ENCODE assay signal across 8 mouse cellular contexts in genomic region chr5:146963118-146963936, GRCm38 (mm10). TPM values are rescaled to one million over a fixed set of nuclear protein-coding genes. Genes with fewer than 3 reads are reported as not detected.
DNase-seq lines count a peak whose midpoint lies in the region; ATAC-seq and TF ChIP-seq lines count a peak whose summit lies in the region.

Mtif3 (minus strand) TSS chr5:146963800.

- H3K27me3 ChIP-seq in heart, embryonic 14.5 days (ENCODE audit: control insufficient read depth, insufficient read depth, low read length): no peaks in the 10 kb centered on the region
- no peaks in the 10 kb centered on the region for H3K27me3 ChIP-seq in liver, embryonic 14.5 days (ENCODE audit: control insufficient read depth, insufficient read depth, low read length)
- no peaks in the 10 kb centered on the region for H3K27me3 ChIP-seq in neural tube, embryonic 11.5 days (ENCODE audit: control insufficient read depth, insufficient read depth, low read length)
- H3K27me3 ChIP-seq in stomach, postnatal 0 days (ENCODE audit: control insufficient read depth, insufficient read depth, low read length): no peaks in the 10 kb centered on the region

- no peaks in the 10 kb centered on the region for H3K9me3 ChIP-seq in heart, embryonic 14.5 days (ENCODE audit: control insufficient read depth, low read length)
- H3K9me3 ChIP-seq in liver, embryonic 14.5 days (ENCODE audit: control insufficient read depth, low read length): no peaks in the 10 kb centered on the region
- no peaks in the 10 kb centered on the region for H3K9me3 ChIP-seq in neural tube, embryonic 11.5 days (ENCODE audit: control insufficient read depth, low read length)
- no peaks in the 10 kb centered on the region for H3K9me3 ChIP-seq in stomach, postnatal 0 days (ENCODE audit: control insufficient read depth, low read length)

- peaks cover 19% of the 10 kb centered on the region for H3K36me3 ChIP-seq in heart, embryonic 14.5 days (ENCODE audit: control insufficient read depth, insufficient read depth, low read length)
- no peaks in the 10 kb centered on the region for H3K36me3 ChIP-seq in liver, embryonic 14.5 days (replicated peaks; ENCODE audit: control insufficient read depth, insufficient read depth, low read depth)
- no peaks in the 10 kb centered on the region for H3K36me3 ChIP-seq in neural tube, embryonic 11.5 days (ENCODE audit: control insufficient read depth, insufficient read depth, low read length)
- H3K36me3 ChIP-seq in stomach, postnatal 0 days (ENCODE audit: control insufficient read depth, insufficient read depth, low read length): peaks cover under 1% of the 10 kb centered on the region; the same call in 1 of the 2 replicates

- H3K4me1 ChIP-seq in heart, embryonic 14.5 days (ENCODE audit: control insufficient read depth in 2 of 2, insufficient read depth in 2 of 2, low read length in 2 of 2): peaks cover 0 to 4% of the 10 kb centered on the region in 2 experiments; a peak in 1 of 4 replicates
- peaks cover 5 to 8% of the 10 kb centered on the region in 2 experiments; a peak in 3 of 4 replicates for H3K4me1 ChIP-seq in liver, embryonic 14.5 days (replicated peaks; ENCODE audit: control insufficient read depth in 2 of 2, insufficient read depth in 2 of 2, low read length in 1 of 2)
- H3K4me1 ChIP-seq in neural tube, embryonic 11.5 days (ENCODE audit: control insufficient read depth, insufficient read depth, low read length): peaks cover 3% of the 10 kb centered on the region; the same call in 1 of the 2 replicates
- no peaks in the 10 kb centered on the region for H3K4me1 ChIP-seq in stomach, postnatal 0 days (replicated peaks; ENCODE audit: control insufficient read depth, insufficient read depth)

- H3K27ac ChIP-seq in heart, embryonic 14.5 days (replicated peaks in 1 of 2; ENCODE audit: control insufficient read depth in 1 of 2, insufficient read depth in 1 of 2, low read depth in 2 of 2, low read length in 2 of 2): peak within 1 kb of the TSS in 1 of 2 experiments; percentile 59; a peak in 2 of 4 replicates
- no peak within 1 kb of the TSS for H3K27ac ChIP-seq in liver, embryonic 14.5 days
- no peak within 1 kb of the TSS for H3K27ac ChIP-seq in neural tube, embryonic 11.5 days (ENCODE audit: low read depth, low read length)
- peak within 1 kb of the TSS; percentile 58; the same call in 1 of the 2 replicates for H3K27ac ChIP-seq in stomach, postnatal 0 days (replicated peaks)

- TF ChIP-seq EP300 in liver, embryonic 14.5 days (IDR thresholded peaks at IDR 0.05; ENCODE audit: low read depth): peak; percentile 26; the same call in 1 of the 2 replicates
- peak; percentile 84 for TF ChIP-seq EP300 in stomach, postnatal 0 days (optimal IDR thresholded peaks at IDR 0.05)

- H3K4me3 ChIP-seq in heart, embryonic 14.5 days (ENCODE audit: control insufficient read depth in 1 of 2, insufficient read depth in 1 of 2, low read depth in 1 of 2, low read length in 2 of 2): peak within 1 kb of the TSS; percentile 86 to 90
- H3K4me3 ChIP-seq in liver, embryonic 14.5 days (ENCODE audit: insufficient read depth in 1 of 2, low read depth in 2 of 2, low read length in 2 of 2): peak within 1 kb of the TSS; percentile 66 to 83
- H3K4me3 ChIP-seq in neural tube, embryonic 11.5 days (ENCODE audit: low read depth, low read length): peak within 1 kb of the TSS; percentile 77
- peak within 1 kb of the TSS; percentile 69 for H3K4me3 ChIP-seq in stomach, postnatal 0 days (ENCODE audit: low read depth, low read length)

- H3K4me2 ChIP-seq in heart, embryonic 14.5 days (ENCODE audit: low read length): peak within 1 kb of the TSS; percentile 84
- peak within 1 kb of the TSS; percentile 78 for H3K4me2 ChIP-seq in liver, embryonic 14.5 days (ENCODE audit: low read depth)
- peak within 1 kb of the TSS; percentile 72 for H3K4me2 ChIP-seq in neural tube, embryonic 11.5 days (ENCODE audit: low read depth)
- peak within 1 kb of the TSS; percentile 88 for H3K4me2 ChIP-seq in stomach, postnatal 0 days (replicated peaks; ENCODE audit: low read depth)

- WGBS in heart, embryonic 14.5 days: 2% methylated on average over 46 of the region's 46 CpGs
- WGBS in liver, embryonic 14.5 days (ENCODE audit: insufficient replicate concordance): 1% methylated on average over 46 of the region's 46 CpGs
- WGBS in neural tube, embryonic 11.5 days: 2% methylated on average over 46 of the region's 46 CpGs
- WGBS in stomach, postnatal 0 days: under 1% methylated on average over 46 of the region's 46 CpGs

- no peak for TF ChIP-seq CTCF in liver, embryonic 14.5 days (IDR thresholded peaks at IDR 0.05; ENCODE audit: low read depth)
- TF ChIP-seq CTCF in stomach, postnatal 0 days (IDR thresholded peaks at IDR 0.05; ENCODE audit: low read depth): no peak

- DNase-seq in c-Kit-negative CD71-positive TER-119-positive erythroid progenitor cells, embryonic 14.5 days (ENCODE audit: low read depth, low spot score): peak; percentile 64
- peak; percentile 57 for DNase-seq in fibroblast of lung, adult 2 months (ENCODE audit: low read depth)
- DNase-seq in kidney, postnatal 25 days: peak; percentile 89 to 96
- peak; percentile 69 to 75 (median 72) for DNase-seq in liver, embryonic 14.5 days (ENCODE audit: low read depth in 3 of 3, low spot score in 3 of 3)
- peak; percentile 88 for DNase-seq in neural tube, embryonic 11.5 days (ENCODE audit: low spot score)
- peak; percentile 88 for DNase-seq in stomach, postnatal 0 days (ENCODE audit: low spot score)

- ATAC-seq in CD4-positive, CD25-positive, alpha-beta regulatory T cell, adult 4 months: peak; percentile 99
- peak; percentile 48; the same call in 1 of the 2 replicates for ATAC-seq in heart, embryonic 14.5 days (ENCODE audit: insufficient number of reproducible peaks, insufficient read depth, low FRiP score, low read depth)
- peak; percentile 86 for ATAC-seq in liver, embryonic 14.5 days (ENCODE audit: insufficient read depth)
- ATAC-seq in neural tube, embryonic 11.5 days (ENCODE audit: insufficient read depth, low FRiP score, low TSS enrichment): peak; percentile 70; the same call in 1 of the 2 replicates
- ATAC-seq in stomach, postnatal 0 days (ENCODE audit: low FRiP score, low TSS enrichment): peak; percentile 87

- peak within 1 kb of the TSS; percentile 94 for H3K9ac ChIP-seq in heart, embryonic 14.5 days (ENCODE audit: low read length)
- H3K9ac ChIP-seq in liver, embryonic 14.5 days (replicated peaks): peak within 1 kb of the TSS; percentile 71
- H3K9ac ChIP-seq in neural tube, embryonic 11.5 days (ENCODE audit: low read length): peak within 1 kb of the TSS; percentile 66
- H3K9ac ChIP-seq in stomach, postnatal 0 days (ENCODE audit: low read length): peak within 1 kb of the TSS; percentile 69

RNA-seq across cellular contexts. Expression of gene Mtif3, which starts in this region (rescaled TPM):
- polyA plus RNA-seq in CD4-positive, CD25-positive, alpha-beta regulatory T cell, adult 4 months (2017; shearing (Covaris generic)): 10 to 100 TPM; 49.1 to 52.4 TPM
- polyA plus RNA-seq in heart, embryonic 14.5 days (2014; fragmentation: Nextera tagmentation; extraction: Ambion mirVana): 20.3 and 23.8 TPM in 2 replicates
- 3.7 and 6.1 TPM in 2 replicates for polyA plus RNA-seq in liver, embryonic 14.5 days (2012; rRNA removed)
- 12.2 and 13.7 TPM in 2 replicates for polyA plus RNA-seq in liver, embryonic 14.5 days (2014; fragmentation: Nextera tagmentation; extraction: Ambion mirVana)
- polyA plus RNA-seq in neural tube, embryonic 11.5 days (2014; fragmentation: Nextera tagmentation; extraction: Ambion mirVana): 27.7 and 29.5 TPM in 2 replicates
- 21.0 and 25.0 TPM in 2 replicates for polyA plus RNA-seq in stomach, postnatal 0 days (2015; fragmentation: Nextera tagmentation; extraction: Ambion mirVana)

Comparison
In these comparisons a context has a peak if more than half of its experiments do, and no peak if none do; other contexts are left out.
1. ATAC-seq: peak in every context shown above with its lines; median percentile 99 in CD4-positive, CD25-positive, alpha-beta regulatory T cell, adult 4 months; 87 in stomach, postnatal 0 days; 86 in liver, embryonic 14.5 days; 70 in neural tube, embryonic 11.5 days; 48 in heart, embryonic 14.5 days.